Mouse (Mus musculus) CH12.LX (cell line): Measurements from ENCODE around the gene Cdk8.

Experiments used
- CTCF ChIP-seq, 2 experiments: IDR thresholded peaks in 1 of 2; conservative IDR thresholded peaks in 1 of 2; 2 replicates each; pipeline ENCODE4 v1.5.1; 2011 to 2012; ENCODE audit warnings: low read depth in 2 of 2, low read length in 2 of 2, improper control_type of control experiment in 1 of 2, inconsistent platforms in 1 of 2, mild to moderate bottlenecking in 1 of 2, moderate library complexity in 1 of 2
- E2F4 ChIP-seq: IDR thresholded peaks from 2 replicates; pipeline ENCODE4 v1.6.1; 2011; ENCODE audit warnings: low read depth, low read length, improper control_type of control experiment; ENCODE audit not compliant: insufficient replicate concordance
- EP300 ChIP-seq: IDR thresholded peaks from 2 replicates; pipeline ENCODE4 v1.6.1; 2011; ENCODE audit warnings: low read length, improper control_type of control experiment
- JUND ChIP-seq: conservative IDR thresholded peaks from 2 replicates; pipeline ENCODE4 v1.6.1; 2011; ENCODE audit warnings: low read depth, low read length, improper control_type of control experiment
- MXI1 ChIP-seq: IDR thresholded peaks from 2 replicates; pipeline ENCODE4 v1.6.1; 2011; ENCODE audit warnings: mild to moderate bottlenecking, low read depth, low read length, improper control_type of control experiment
- POLR2A ChIP-seq: IDR thresholded peaks from 2 replicates; pipeline ENCODE4 v1.6.1; 2011; ENCODE audit warnings: low read depth, mild to moderate bottlenecking, improper control_type of control experiment, low read length

DNA sequence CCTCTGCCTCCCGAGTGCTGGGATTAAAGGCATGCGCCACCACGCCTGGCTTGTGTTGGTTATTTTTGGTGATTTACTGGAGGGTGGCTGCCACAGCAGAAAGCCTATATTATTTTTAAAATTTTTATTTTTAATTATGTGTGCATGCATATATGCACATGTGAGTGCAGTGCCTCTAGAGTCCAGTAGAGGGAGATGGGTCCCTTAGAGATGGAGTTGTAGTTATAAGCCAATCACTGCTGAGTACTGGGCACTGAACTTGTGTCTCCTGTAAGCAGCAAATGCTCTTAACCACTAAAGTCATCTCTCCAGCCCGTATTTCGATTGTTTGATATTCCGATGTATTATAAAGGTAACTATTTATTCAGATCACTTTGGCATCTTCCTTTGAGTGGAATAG, 30.4 kb upstream of the Cdk8 start:
- TF ChIP-seq CTCF (conservative IDR thresholded peaks at IDR 0.05 in 1 of 2, IDR thresholded peaks at IDR 0.05 in 1 of 2; ENCODE audit: low read depth in 2 of 2, low read length in 2 of 2) (peak in 1 of 2 experiments; percentile 40; a peak in 2 of 4 replicates), EP300 (no peak), MXI1 (no peak), POLR2A (no peak), JUND (no peak), E2F4 (no peak)
